Mouse (Mus musculus) lung, adult 2 months (tissue): ENCODE results near the gene Man1c1. TPM values are rescaled to one million over a fixed set of nuclear protein-coding genes. Genes with fewer than 3 reads are reported as not detected.

ENCODE experiments used
- DNase-seq: peaks from one replicate; pipeline ENCODE4 v3.0.0; 2022
- H3K4me1 ChIP-seq: fragments of 200-500 bp; 2 replicates; pipeline ENCODE4 v1.6.1; 2011; ENCODE audit warnings: low read length; ENCODE audit not compliant: control insufficient read depth, insufficient read depth
- H3K4me3 ChIP-seq: fragments of 200-500 bp; replicated peaks from 2 replicates; pipeline ENCODE3; 2011; ENCODE audit warnings: low read depth, mild to moderate bottlenecking, control low read depth, low read length; ENCODE audit errors: extremely low read depth
- CTCF ChIP-seq: fragments of 200-500 bp; IDR thresholded peaks from 2 replicates; pipeline ENCODE4 v1.5.1; 2011; ENCODE audit warnings: mild to moderate bottlenecking, low read length, control low read depth; ENCODE audit not compliant: insufficient read depth
- POLR2A ChIP-seq: fragments of 200-500 bp; IDR thresholded peaks from 2 replicates; pipeline ENCODE4 v1.6.1; 2011; ENCODE audit warnings: low read depth, mild to moderate bottlenecking, control low read depth, low read length, borderline replicate concordance; ENCODE audit errors: extremely low read depth
- WGBS: fragments of 180-500 bp; shearing (Covaris S2); methylation state at CpG from one replicate; pipeline ENCODE4 v1.1.7; 2018; 5-methylcytosine and 5-hydroxymethylcytosine counted together
- polyA plus RNA-seq: library from polyadenylated mRNA; depleted of rRNA; stranded (reverse); fragments of >200 nt; gene quantifications from 2 replicates; pipeline ENCODE4 v1.2.3, GENCODE M21; 2012

The Man1c1 gene
- polyA plus RNA-seq, 1 experiment, result 15.7 TPM

DNA sequence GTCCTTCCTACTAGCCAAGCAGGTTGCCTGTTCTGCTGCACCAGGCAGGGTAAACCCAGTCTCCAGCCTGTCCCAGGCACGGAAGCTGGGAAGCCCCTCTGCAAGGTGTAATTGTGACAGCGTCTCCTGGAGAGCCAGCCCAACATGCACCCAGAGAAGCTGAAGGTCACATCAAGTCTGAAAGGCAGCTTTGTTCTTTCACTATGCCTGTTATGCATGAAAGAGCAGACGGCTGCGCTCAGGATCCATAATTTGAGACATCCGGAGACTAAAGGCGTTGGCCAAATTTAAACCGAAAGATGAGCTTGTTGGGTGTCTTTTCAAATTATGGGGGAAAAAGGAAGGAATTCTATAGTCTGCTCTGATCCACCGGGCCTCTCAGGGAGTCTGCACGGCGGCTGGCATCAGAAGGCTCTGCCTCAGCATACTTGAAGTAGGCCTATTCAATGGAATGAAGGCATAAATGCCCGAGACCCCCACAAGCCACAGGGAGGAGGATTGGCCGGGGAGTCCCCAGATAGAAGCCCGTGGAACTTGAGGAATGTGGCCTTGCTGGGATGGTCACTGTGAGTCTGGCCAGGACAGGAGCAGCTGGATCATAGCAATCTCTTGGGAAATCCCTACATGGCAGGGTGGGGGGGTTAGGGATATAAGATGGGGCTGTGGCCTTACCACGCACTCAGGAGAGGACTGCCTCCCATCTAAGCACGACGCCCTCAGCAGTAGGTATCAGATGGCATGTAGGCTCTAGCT, 40.0 kb upstream of the Man1c1 start:
- no peak for DNase-seq
- Histone ChIP-seq H3K4me3 (no peak overlapping the region), H3K4me1 (no peaks in the 10 kb centered on the region)
- WGBS, result 72% methylated on average over 16 of the region's 16 CpGs
- TF ChIP-seq POLR2A (no peak), CTCF (no peak)

DNA sequence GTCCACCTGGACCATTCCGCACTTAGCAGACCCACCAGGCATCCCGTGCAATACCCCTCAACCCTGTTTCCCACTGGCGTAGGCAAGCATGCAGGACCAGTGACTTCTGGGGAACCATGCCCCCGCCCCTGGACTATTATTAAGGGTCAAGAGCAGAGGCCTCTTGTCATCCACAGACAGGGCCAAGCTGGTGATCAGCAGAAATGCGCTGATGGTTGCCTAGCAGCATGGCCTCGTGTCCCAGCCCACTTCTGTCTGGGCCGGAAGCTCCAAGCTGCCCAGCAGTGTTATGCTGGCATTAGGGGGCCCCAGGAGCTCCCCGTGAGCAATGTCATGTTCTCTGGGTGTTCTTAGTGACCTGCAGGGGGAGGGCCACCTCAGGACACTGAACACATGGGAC, 37.9 kb upstream of the Man1c1 start:
- no peaks in the 10 kb centered on the region for H3K4me1 ChIP-seq
- no peak for TF ChIP-seq POLR2A
- no peak for TF ChIP-seq CTCF
- no peak for DNase-seq
- WGBS, result 71% methylated on average over 8 of the region's 8 CpGs
- H3K4me3 ChIP-seq, result no peak overlapping the region

DNA sequence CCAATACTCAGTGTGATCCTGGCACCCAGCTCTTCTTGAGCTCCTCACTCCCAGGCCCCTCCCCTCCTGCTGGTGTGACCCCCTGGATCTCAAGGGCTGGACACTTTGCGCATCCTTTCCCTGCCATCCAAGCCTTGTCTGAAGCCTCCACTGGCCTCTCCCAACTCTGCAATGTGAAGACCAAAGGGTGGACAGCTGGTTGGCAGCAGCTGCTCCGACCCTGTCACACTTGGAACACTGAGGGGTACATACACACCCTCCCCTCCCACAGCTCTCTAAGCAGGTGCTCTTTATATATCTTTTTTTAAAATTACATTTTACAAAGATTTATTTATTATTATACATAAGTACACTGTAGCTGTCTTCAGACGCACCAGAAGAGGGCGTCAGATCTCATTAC, 36.1 kb upstream of the Man1c1 start:
- H3K4me1 ChIP-seq, result no peaks in the 10 kb centered on the region; the same call in 1 of the 2 replicates
- DNase-seq, result no peak
- 94% methylated on average over 4 of the region's 4 CpGs for WGBS
- TF ChIP-seq CTCF (no peak), POLR2A (no peak)
- H3K4me3 ChIP-seq, result no peak overlapping the region

DNA sequence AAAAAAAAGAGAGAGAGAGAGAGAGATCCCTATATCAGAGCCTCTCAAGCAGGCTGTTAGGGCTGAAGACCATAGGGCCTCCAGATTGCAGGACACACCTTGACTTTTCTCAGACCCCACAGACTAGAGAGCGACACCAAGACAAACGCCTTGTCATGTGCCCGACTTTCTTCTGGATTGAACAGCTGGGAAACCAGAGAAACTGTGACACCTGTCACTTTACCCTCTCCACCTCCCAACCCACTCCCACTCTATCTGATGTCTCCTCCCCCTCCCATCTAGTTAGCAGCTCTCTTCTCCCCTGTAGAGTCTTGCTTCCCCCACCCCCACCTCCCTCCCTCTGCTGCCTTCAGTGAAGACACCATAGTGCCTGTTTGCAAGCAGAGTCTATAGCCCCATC, 35.4 kb upstream of the Man1c1 start:
- H3K4me1 ChIP-seq, result peaks cover 4% of the 10 kb centered on the region
- TF ChIP-seq CTCF (no peak), POLR2A (no peak)
- DNase-seq, result no peak
- WGBS, result 77% methylated on average over 3 of the region's 3 CpGs
- H3K4me3 ChIP-seq, result no peak overlapping the region

DNA sequence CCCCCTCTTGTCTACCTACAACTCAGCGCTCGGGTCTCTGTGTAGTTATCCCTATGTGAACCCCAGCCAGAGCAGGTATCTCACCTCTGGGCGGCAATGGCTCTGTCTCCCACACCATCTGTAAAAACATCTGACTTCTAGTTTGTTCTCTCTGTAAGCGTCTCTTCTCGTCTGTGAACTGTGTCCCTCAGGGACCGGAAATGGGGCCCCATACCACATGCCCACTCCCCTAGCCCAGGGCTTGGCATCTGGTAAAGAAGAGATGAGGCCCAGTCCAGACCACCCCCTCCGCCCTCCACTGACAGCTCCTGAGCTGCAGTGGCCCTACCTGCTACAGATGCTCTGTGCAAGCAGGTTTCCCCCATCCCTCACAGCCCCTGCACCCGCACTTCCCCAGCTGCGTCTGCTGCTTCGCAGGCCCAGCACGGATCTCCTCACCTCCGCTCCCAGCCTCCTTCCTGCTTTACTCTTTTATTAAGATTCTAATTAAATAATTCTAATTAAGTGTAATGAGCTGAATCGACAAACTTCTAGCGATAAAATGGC, 33.3 kb upstream of the Man1c1 start:
- Histone ChIP-seq H3K4me1 (peaks cover 6% of the 10 kb centered on the region), H3K4me3 (no peak overlapping the region)
- TF ChIP-seq CTCF (no peak), POLR2A (no peak)
- DNase-seq, result no peak
- 75% methylated on average over 14 of the region's 14 CpGs for WGBS

DNA sequence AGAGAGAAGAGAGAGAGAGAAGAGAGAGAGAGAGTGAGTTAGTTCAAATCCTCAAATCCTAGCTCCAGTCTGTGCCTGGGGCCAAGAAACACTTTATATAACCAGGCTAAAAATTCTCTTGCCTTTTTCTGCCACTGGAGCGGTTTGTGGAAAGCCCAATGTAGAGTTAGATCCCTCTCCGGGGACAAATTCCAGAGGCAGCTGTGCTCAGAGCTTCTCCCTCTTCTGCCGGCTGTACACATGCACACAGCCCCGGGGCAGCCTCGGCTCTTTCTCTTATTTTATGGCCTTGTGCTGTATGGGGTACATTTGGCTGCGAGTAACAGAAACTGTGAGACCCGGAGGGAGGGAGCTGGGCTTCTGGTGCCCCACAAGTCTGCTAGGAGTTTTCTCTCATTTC, 32.1 kb upstream of the Man1c1 start:
- TF ChIP-seq CTCF (no peak), POLR2A (no peak)
- 54% methylated on average over 7 of the region's 7 CpGs for WGBS
- DNase-seq, result no peak
- Histone ChIP-seq H3K4me3 (no peak overlapping the region), H3K4me1 (peaks cover 6% of the 10 kb centered on the region)

DNA sequence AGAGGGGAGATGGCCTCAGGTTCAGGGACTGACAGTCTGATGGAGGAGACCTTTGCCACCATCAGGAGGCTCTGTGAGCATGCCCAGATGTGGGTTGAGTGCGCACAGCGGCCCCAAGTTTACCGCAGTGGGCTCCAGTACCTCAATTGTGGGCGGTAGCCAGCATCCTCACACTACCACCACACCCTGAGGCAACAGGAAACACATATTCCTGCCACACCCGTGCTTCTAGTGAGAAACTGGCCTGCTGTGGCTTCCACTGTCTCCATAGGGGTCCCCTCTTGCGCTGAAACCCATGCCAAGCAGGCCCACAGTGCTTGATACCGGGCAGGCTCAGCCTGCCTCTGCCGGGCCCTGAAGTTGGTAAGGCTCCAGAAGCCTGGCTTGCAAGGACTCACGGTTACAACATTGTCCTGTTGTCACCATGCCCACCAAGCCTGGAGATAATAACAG, 30.6 kb upstream of the Man1c1 start:
- H3K4me3 ChIP-seq, result no peak overlapping the region
- H3K4me1 ChIP-seq, result peaks cover 6% of the 10 kb centered on the region
- WGBS, result 19% methylated on average over 9 of the region's 9 CpGs
- TF ChIP-seq POLR2A (no peak), CTCF (no peak)
- peak; percentile 50 for DNase-seq

DNA sequence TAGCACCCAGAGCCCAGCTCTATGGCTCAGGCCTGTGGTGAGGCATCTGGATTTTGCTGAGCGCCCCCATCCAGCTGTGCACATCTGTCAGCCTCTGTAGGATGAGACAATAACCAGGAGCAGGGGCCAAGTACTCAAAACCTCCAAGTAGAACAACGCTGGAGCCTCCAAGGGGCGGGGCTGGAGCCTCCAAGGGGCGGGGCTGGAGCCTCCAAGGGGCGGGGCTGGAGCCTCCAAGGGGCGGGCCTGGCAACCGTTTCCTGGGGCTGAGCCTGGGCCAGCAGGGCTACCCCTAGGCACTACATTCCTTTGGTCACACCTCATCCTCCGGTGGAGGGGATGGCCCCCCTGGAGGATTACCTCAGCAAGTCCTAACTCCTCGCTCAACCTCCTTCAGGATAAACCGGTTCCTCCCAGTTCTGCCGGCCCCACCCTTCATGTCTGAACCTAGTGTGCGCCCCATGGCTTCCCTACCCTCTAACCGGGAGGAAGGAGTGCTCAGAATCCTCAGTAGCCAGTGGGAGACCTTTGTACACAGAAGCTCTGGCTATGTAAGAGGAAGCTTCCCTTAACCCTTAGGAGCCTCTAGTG, 30.0 kb upstream of the Man1c1 start:
- TF ChIP-seq POLR2A (no peak), CTCF (no peak)
- WGBS, result 4% methylated on average over 13 of the region's 13 CpGs
- H3K4me1 ChIP-seq, result peaks cover 6% of the 10 kb centered on the region
- H3K4me3 ChIP-seq, result no peak overlapping the region
- DNase-seq, result peak; percentile 60

DNA sequence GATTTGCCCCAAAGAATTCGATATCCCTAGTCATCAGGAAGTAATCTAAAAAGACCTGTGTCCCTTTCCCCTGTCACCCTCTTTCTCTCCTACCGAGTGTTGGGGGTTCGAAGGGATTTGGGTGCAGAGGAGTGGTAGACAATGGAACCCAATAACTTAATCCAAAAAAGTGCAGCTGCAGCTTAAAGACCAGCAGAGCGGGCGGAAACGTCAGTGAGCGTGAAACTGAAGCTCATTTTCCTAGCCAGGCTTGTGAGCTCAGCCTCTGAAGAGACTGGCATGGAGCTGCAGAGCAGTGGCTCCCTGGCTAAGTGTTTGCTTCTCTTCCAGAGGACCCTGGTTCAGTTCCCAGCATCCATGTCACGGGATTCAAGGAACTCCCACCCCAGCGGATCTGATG, 29.3 kb upstream of the Man1c1 start:
- DNase-seq, result no peak
- TF ChIP-seq POLR2A (no peak), CTCF (no peak)
- 72% methylated on average over 9 of the region's 9 CpGs for WGBS
- no peak overlapping the region for H3K4me3 ChIP-seq
- peaks cover 6% of the 10 kb centered on the region for H3K4me1 ChIP-seq

DNA sequence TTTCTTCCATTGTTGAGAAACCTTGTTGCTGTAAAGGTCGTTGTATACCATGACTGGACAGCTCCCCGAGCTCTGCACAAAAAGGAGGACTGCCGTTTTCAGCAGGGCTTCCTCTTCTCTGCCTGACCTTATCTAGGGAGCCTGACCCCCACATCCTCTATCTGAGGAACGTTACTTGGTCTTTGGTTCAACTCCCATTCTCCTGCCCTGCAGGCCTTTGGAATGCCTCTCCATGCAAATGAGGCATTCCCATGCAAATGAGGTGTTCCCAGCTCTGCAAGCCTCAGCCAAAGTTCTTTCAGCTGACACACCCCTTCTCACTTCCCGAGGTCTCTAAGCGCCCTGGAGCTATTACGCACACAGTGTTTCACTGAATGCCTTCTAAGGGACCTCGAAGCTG, 26.0 kb upstream of the Man1c1 start:
- Histone ChIP-seq H3K4me1 (peaks cover 8% of the 10 kb centered on the region), H3K4me3 (no peak overlapping the region)
- no peak for DNase-seq
- 14% methylated on average over 8 of the region's 8 CpGs for WGBS
- TF ChIP-seq CTCF (no peak), POLR2A (no peak)
